Mouse (Mus musculus) lung, postnatal 0 days (tissue): ENCODE measurements at regions not wholly inside any gene's neighbourhood (a gene's known extent, or its start where the extent isn't known, plus 50 kb on each side); places are given as distances from the start of the nearest gene placed in this dataset.
A peak's percentile ranks its signal among the peaks of the same experiment; 100 is the strongest.

Experiments used
- ATAC-seq: fragments of 200-750 bp; cut with Nextera tagmentation; 2 replicates; pipeline ENCODE4 v1.8.0; 2017; ENCODE audit warnings: moderate library complexity
- DNase-seq: peaks from one replicate; pipeline ENCODE4 v3.0.0-alpha.2; 2016; ENCODE audit warnings: low spot score
- H3K27ac ChIP-seq: fragments of 300-500 bp; sonication (generic); 2 replicates; pipeline ENCODE4 v1.5.1; 2014; ENCODE audit warnings: antibody characterized with exemption, mild to moderate bottlenecking, low read length, mixed read lengths
- H3K27me3 ChIP-seq: fragments of 300-500 bp; sonication (generic); replicated peaks from 2 replicates; pipeline ENCODE4 v1.6.1; 2014; ENCODE audit warnings: low read length, mixed read lengths; ENCODE audit not compliant: insufficient read depth
- H3K36me3 ChIP-seq: fragments of 300-500 bp; sonication (generic); 2 replicates; pipeline ENCODE4 v1.6.1; 2014; ENCODE audit warnings: low read length, mixed read lengths; ENCODE audit not compliant: insufficient read depth
- H3K4me1 ChIP-seq: fragments of 300-500 bp; sonication (generic); 2 replicates; pipeline ENCODE4 v1.6.1; 2014; ENCODE audit warnings: antibody characterized with exemption, low read depth, low read length, mixed read lengths; ENCODE audit not compliant: insufficient read depth
- H3K4me2 ChIP-seq: fragments of 300-500 bp; sonication (generic); replicated peaks from 2 replicates; pipeline ENCODE4 v1.6.1; 2014; ENCODE audit warnings: low read depth, mild to moderate bottlenecking, low read length, moderate library complexity, mixed read lengths
- H3K4me3 ChIP-seq: fragments of 300-500 bp; sonication (generic); 2 replicates; pipeline ENCODE4 v1.5.1; 2014; ENCODE audit warnings: low read depth, low read length
- H3K9ac ChIP-seq: fragments of 300-500 bp; sonication (generic); replicated peaks from 2 replicates; pipeline ENCODE4 v1.6.1; 2014; ENCODE audit warnings: low read depth, mild to moderate bottlenecking
- H3K9me3 ChIP-seq: fragments of 300-500 bp; sonication (generic); 2 replicates; pipeline ENCODE4 v1.6.1; 2016; ENCODE audit warnings: low read length, mixed read lengths
- CTCF ChIP-seq: IDR thresholded peaks from 2 replicates; pipeline ENCODE4 v1.5.1; 2016; ENCODE audit warnings: antibody characterized with exemption, mild to moderate bottlenecking
- EP300 ChIP-seq: IDR thresholded peaks from 2 replicates; pipeline ENCODE4 v1.6.1; 2016; ENCODE audit warnings: antibody characterized with exemption, mild to moderate bottlenecking, control low read depth
- WGBS: fragments of 180-500 bp; shearing (Covaris S2); extraction: QIAGEN DNeasy Blood & Tissue Kit; methylation state at CpG from one replicate; pipeline ENCODE4 v1.1.7; 2014; 5-methylcytosine and 5-hydroxymethylcytosine counted together

DNA sequence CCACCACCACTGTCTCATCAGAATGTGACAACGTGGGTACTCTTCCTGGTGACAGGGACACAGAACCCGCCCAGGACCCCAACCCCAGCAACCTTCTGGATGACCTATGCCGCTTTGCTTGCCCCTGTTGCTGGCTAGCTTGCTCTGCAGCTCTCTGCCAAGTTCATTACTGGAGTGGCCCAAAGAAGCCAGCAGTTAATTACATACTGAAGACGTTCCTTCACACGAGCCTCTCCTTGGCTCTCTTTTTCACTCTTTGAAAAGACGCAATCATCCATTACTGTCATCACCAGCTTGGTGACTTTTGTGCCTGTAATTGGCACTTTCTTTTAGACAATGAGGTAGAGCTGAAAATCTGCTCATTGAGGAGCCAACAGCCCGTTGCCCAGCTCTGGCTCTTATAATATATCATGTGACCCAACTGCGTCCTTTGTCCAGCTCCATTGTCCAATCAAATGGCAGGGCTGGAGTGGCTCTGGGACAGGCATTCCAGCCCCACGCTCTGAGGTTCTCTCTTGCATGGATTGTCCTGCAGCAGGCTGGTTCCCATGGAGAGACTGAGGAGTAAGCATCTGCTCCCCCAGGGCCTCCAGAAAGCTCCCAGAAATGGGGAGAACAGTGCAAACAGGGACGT, 274.4 kb upstream of the Gm10131 start:
- TF ChIP-seq EP300 (no peak), CTCF (no peak)
- no peaks in the 10 kb centered on the region for H3K36me3 ChIP-seq
- no peak for DNase-seq
- H3K9ac ChIP-seq = no peak overlapping the region
- H3K4me2 ChIP-seq = no peak overlapping the region
- no peak for ATAC-seq
- H3K4me1 ChIP-seq = no peaks in the 10 kb centered on the region
- H3K4me3 ChIP-seq = no peak overlapping the region
- H3K9me3 ChIP-seq = no peaks in the 10 kb centered on the region
- no peak overlapping the region for H3K27ac ChIP-seq
- WGBS = 75% methylated on average over 10 of the region's 10 CpGs
- H3K27me3 ChIP-seq = no peaks in the 10 kb centered on the region

- Histone ChIP-seq H3K4me2 (no peak overlapping the region), H3K9ac (no peak overlapping the region), H3K36me3 (no peaks in the 10 kb centered on the region), H3K4me1 (no peaks in the 10 kb centered on the region), H3K27me3 (no peaks in the 10 kb centered on the region), H3K4me3 (no peak overlapping the region), H3K27ac (no peak overlapping the region), H3K9me3 (no peaks in the 10 kb centered on the region)
- DNase-seq (no peak), ATAC-seq (no peak)
- WGBS = 68% methylated on average over 19 of the region's 19 CpGs
- TF ChIP-seq EP300 (no peak), CTCF (no peak)
Measured at GRCm38 (mm10) chr8:34380615-34381014, 269.1 kb upstream of the Gm10131 start.

- no peak overlapping the region for H3K9ac ChIP-seq
- H3K9me3 ChIP-seq = no peaks in the 10 kb centered on the region
- ATAC-seq (no peak), DNase-seq (no peak)
- WGBS = 37% methylated on average over 3 of the region's 3 CpGs
- H3K4me3 ChIP-seq = no peak overlapping the region
- H3K27ac ChIP-seq = no peak overlapping the region
- no peaks in the 10 kb centered on the region for H3K4me1 ChIP-seq
- no peaks in the 10 kb centered on the region for H3K36me3 ChIP-seq
- TF ChIP-seq CTCF (no peak), EP300 (no peak)
- no peak overlapping the region for H3K4me2 ChIP-seq
- no peaks in the 10 kb centered on the region for H3K27me3 ChIP-seq
Measured at GRCm38 (mm10) chr8:34377154-34377553, 265.6 kb upstream of the Gm10131 start.

DNA sequence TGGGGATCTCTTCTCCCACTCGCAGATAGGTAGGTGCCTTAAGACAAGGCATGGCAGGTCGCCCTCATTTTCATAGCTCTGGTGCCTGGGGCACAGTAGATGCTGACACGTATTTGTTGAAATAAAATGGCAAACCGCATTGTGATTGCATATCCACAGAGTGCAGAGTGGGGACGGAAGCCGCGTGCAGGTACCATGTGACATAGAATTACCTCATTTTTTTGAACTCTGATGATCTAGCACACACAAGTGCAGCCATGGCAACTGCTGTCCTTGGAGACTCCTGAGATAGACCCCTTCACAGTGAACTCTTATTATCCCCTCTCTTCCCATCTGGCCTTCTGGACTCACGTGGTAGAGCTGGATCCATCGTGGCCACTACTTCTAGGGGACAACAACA, 262.7 kb upstream of the Gm10131 start:
- Histone ChIP-seq H3K4me1 (no peaks in the 10 kb centered on the region), H3K27me3 (no peaks in the 10 kb centered on the region), H3K4me3 (no peak overlapping the region), H3K27ac (no peak overlapping the region), H3K4me2 (no peak overlapping the region), H3K9ac (no peak overlapping the region), H3K36me3 (no peaks in the 10 kb centered on the region), H3K9me3 (no peaks in the 10 kb centered on the region)
- 88% methylated on average over 9 of the region's 9 CpGs for WGBS
- ATAC-seq (no peak), DNase-seq (no peak)
- TF ChIP-seq EP300 (no peak), CTCF (no peak)

DNA sequence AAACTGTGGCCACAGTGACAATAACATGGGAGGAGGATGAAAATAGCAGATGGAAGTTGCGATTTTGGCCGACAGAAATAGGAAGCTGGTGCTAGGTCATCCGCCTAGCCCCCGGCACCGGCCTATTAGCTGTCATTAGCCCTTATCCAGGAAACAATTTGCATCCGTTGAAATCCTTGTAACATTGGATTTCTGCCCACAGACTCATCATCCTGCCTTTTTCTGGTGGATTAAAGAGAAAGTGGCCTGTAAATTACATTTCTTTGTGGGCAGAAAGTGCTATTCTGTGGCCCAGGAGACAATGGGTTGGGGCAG, 261.1 kb upstream of the Gm10131 start:
- WGBS = 66% methylated on average over 6 of the region's 6 CpGs
- Histone ChIP-seq H3K9me3 (no peaks in the 10 kb centered on the region), H3K4me1 (no peaks in the 10 kb centered on the region), H3K9ac (no peak overlapping the region), H3K4me2 (no peak overlapping the region), H3K27ac (no peak overlapping the region), H3K4me3 (no peak overlapping the region), H3K27me3 (no peaks in the 10 kb centered on the region), H3K36me3 (no peaks in the 10 kb centered on the region)
- no peak for TF ChIP-seq CTCF
- TF ChIP-seq EP300 = no peak
- ATAC-seq (no peak), DNase-seq (peak; percentile 11)

DNA sequence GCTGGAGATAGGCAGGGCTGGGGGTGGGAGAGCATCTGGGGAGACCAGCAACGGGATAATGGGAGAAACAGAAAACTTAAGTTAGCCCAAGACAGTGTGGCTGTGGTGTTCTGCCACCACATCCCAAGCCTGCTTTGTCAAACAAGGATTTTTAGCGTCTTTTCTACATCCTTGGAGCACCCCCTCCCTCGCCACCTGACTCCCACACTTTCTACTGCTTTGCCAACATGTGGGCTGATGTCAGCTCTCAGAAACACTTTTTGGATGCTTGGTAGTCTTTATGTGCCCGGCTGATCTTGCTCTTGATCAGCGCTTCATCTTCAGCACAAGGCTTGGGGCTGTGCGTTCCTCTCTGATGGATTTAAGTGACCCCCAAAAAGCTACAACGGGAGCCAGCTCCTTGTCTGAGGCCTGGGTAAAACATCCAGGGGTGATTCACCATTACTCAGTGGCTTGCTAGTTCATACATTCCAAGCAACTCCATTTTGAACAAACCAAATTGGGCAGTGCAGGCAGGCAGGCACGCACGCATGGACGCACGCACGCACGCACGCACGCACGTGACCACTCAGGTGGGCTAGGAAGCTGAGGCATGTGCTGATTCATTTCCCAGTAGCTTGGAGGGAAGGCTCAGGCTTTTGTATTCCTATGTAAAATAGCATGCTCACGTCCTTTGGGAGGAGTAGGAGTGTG, 260.6 kb upstream of the Gm10131 start:
- Histone ChIP-seq H3K4me2 (no peak overlapping the region), H3K9me3 (no peaks in the 10 kb centered on the region), H3K27ac (no peak overlapping the region), H3K27me3 (no peaks in the 10 kb centered on the region), H3K4me3 (no peak overlapping the region), H3K9ac (no peak overlapping the region), H3K36me3 (no peaks in the 10 kb centered on the region), H3K4me1 (no peaks in the 10 kb centered on the region)
- no peak for TF ChIP-seq EP300
- TF ChIP-seq CTCF = no peak
- WGBS = 86% methylated on average over 17 of the region's 17 CpGs
- ATAC-seq (no peak), DNase-seq (no peak)
